Mouse (Mus musculus) small intestine, adult 2 months (tissue): Measurements from ENCODE around the gene Bgn. TPM values are rescaled to one million over a fixed set of nuclear protein-coding genes. Genes with fewer than 3 reads are reported as not detected.

Source experiments
- H3K27ac ChIP-seq: fragments of 200-500 bp; 2 replicates; pipeline ENCODE4 v1.5.1; 2012; ENCODE audit warnings: low read depth, low read length, control low read depth, inconsistent platforms; ENCODE audit not compliant: insufficient read depth
- H3K27me3 ChIP-seq: fragments of 200-500 bp; 2 replicates; pipeline ENCODE4 v1.6.1; 2012; ENCODE audit warnings: mild to moderate bottlenecking, moderate library complexity, low read length, inconsistent platforms; ENCODE audit not compliant: control insufficient read depth, insufficient read depth
- H3K36me3 ChIP-seq: fragments of 200-500 bp; 2 replicates; pipeline ENCODE4 v1.6.1; 2012; ENCODE audit warnings: mild to moderate bottlenecking, low read length, control low read depth, inconsistent platforms; ENCODE audit not compliant: control insufficient read depth, insufficient read depth
- H3K4me1 ChIP-seq: fragments of 200-500 bp; 2 replicates; pipeline ENCODE4 v1.6.1; 2012; ENCODE audit warnings: low read length, inconsistent platforms, mixed read lengths; ENCODE audit not compliant: control insufficient read depth, insufficient read depth, insufficient read length
- H3K4me3 ChIP-seq: fragments of 200-500 bp; 2 replicates; pipeline ENCODE4 v1.5.1; 2012; ENCODE audit warnings: low read depth, mild to moderate bottlenecking, control low read depth, inconsistent platforms, low read length, moderate library complexity
- CTCF ChIP-seq: fragments of 200-500 bp; IDR thresholded peaks from 2 replicates; pipeline ENCODE4 v1.5.1; 2012; ENCODE audit warnings: low read depth, mild to moderate bottlenecking, control low read depth, inconsistent platforms, low read length, moderate library complexity, mixed read lengths; ENCODE audit not compliant: insufficient replicate concordance, insufficient read length; ENCODE audit errors: extremely low read depth
- POLR2A ChIP-seq: fragments of 200-500 bp; IDR thresholded peaks from 2 replicates; pipeline ENCODE4 v1.6.1; 2012; ENCODE audit warnings: low read depth, mild to moderate bottlenecking, control low read depth, inconsistent platforms, low read length, moderate library complexity
- WGBS: fragments of 180-500 bp; shearing (Covaris S2); methylation state at CpG from one replicate; pipeline ENCODE4 v1.1.7; 2018; 5-methylcytosine and 5-hydroxymethylcytosine counted together
- polyA plus RNA-seq: library from polyadenylated mRNA; depleted of rRNA; stranded (reverse); fragments of >200 nt; gene quantifications from 2 replicates; pipeline ENCODE4 v1.2.3, GENCODE M21; 2012; rRNA removed

Gene Bgn
- 121 and 168 TPM in 2 replicates for polyA plus RNA-seq

GRCm38 (mm10) chrX:73483484-73483810 lies at the start of gene Bgn:
Gene Bgn, plus strand, starts transcription at chrX:73483602.
- H3K4me3 ChIP-seq: peak within 1 kb of the TSS; percentile 50
- H3K27me3 ChIP-seq: no peaks in the 10 kb centered on the region
- peak within 1 kb of the TSS; percentile 29 for H3K27ac ChIP-seq
- no peaks in the 10 kb centered on the region for H3K36me3 ChIP-seq
- 39% methylated on average over 14 of the region's 14 CpGs for WGBS
- no peaks in the 10 kb centered on the region for H3K4me1 ChIP-seq
- TF ChIP-seq POLR2A: no peak; the same call in 1 of the 2 replicates
- no peak for TF ChIP-seq CTCF

- TF ChIP-seq POLR2A (no peak), CTCF (no peak)
- WGBS: 40% methylated on average over 11 of the region's 11 CpGs
Measured at GRCm38 (mm10) chrX:73435252-73435651, 48.1 kb upstream of the Bgn start, which contains the start of gene Trex2. Gene Trex2, minus strand, starts transcription at chrX:73435344.

GRCm38 (mm10) chrX:73441428-73441827 lies 42.0 kb upstream of the Bgn start:
- TF ChIP-seq CTCF (no peak), POLR2A (no peak)
- H3K4me1 ChIP-seq: peaks cover 5% of the 10 kb centered on the region; the same call in 1 of the 2 replicates
- no peak overlapping the region for H3K27ac ChIP-seq
- WGBS: 68% methylated on average over 2 of the region's 2 CpGs
- no peak overlapping the region for H3K4me3 ChIP-seq
- H3K36me3 ChIP-seq: no peaks in the 10 kb centered on the region; the same call in 1 of the 2 replicates
- H3K27me3 ChIP-seq: no peaks in the 10 kb centered on the region; the same call in 1 of the 2 replicates

More at GRCm38 (mm10) chrX:73435252-73435651, 48.1 kb upstream of the Bgn start, which contains the start of gene Trex2:
- 0 out of 2 replicates have a peak, but pooled peaks cover 2% of the 10 kb centered on the region for H3K36me3 ChIP-seq
- H3K27ac ChIP-seq: peak within 1 kb of the TSS; percentile 29
- no peak within 1 kb of the TSS for H3K4me3 ChIP-seq
- peaks cover 29% of the 10 kb centered on the region for H3K4me1 ChIP-seq
- H3K27me3 ChIP-seq: no peaks in the 10 kb centered on the region; the same call in 1 of the 2 replicates

GRCm38 (mm10) chrX:73451949-73452348 lies 31.5 kb upstream of the Bgn start:
- whole genome bisulfite sequencing: 26% methylated on average over 2 of the region's 2 CpGs
- no peak overlapping the region for H3K4me3 ChIP-seq
- no peak for TF ChIP-seq POLR2A
- TF ChIP-seq CTCF: peak; percentile 62; the same call in 1 of the 2 replicates
- H3K36me3 ChIP-seq: peaks cover 2% of the 10 kb centered on the region; the same call in 1 of the 2 replicates
- no peak overlapping the region for H3K27ac ChIP-seq
- no peaks in the 10 kb centered on the region for H3K4me1 ChIP-seq
- no peaks in the 10 kb centered on the region for H3K27me3 ChIP-seq

GRCm38 (mm10) chrX:73458877-73459392 lies 24.5 kb upstream of the Bgn start, which contains the start of gene Haus7:
Gene Haus7, minus strand, starts transcription at chrX:73459044.
- WGBS: 13% methylated on average over 26 of the region's 26 CpGs
- peaks cover 4% of the 10 kb centered on the region; the same call in 1 of the 2 replicates for H3K4me1 ChIP-seq
- H3K27ac ChIP-seq: no peak within 1 kb of the TSS
- TF ChIP-seq POLR2A (no peak; the same call in 1 of the 2 replicates), CTCF (peak; percentile 48; the same call in 1 of the 2 replicates)
- peak within 1 kb of the TSS; percentile 97 for H3K4me3 ChIP-seq
- H3K27me3 ChIP-seq: no peaks in the 10 kb centered on the region
- no peaks in the 10 kb centered on the region for H3K36me3 ChIP-seq

GRCm38 (mm10) chrX:73460792-73461191 lies 22.6 kb upstream of the Bgn start:
- Histone ChIP-seq H3K4me1 (peaks cover 4% of the 10 kb centered on the region; the same call in 1 of the 2 replicates), H3K27me3 (no peaks in the 10 kb centered on the region), H3K27ac (no peak overlapping the region), H3K4me3 (no peak overlapping the region), H3K36me3 (no peaks in the 10 kb centered on the region)
- 73% methylated on average over 4 of the region's 4 CpGs for WGBS
- TF ChIP-seq POLR2A (no peak), CTCF (no peak)

GRCm38 (mm10) chrX:73465483-73466186 lies 17.8 kb upstream of the Bgn start:
- WGBS: 69% methylated on average over 9 of the region's 9 CpGs
- no peak overlapping the region for H3K27ac ChIP-seq
- H3K4me1 ChIP-seq: no peaks in the 10 kb centered on the region
- no peaks in the 10 kb centered on the region for H3K27me3 ChIP-seq
- TF ChIP-seq CTCF (no peak), POLR2A (no peak)
- H3K4me3 ChIP-seq: no peak overlapping the region
- no peaks in the 10 kb centered on the region for H3K36me3 ChIP-seq
